Mouse (Mus musculus) liver, postnatal 0 days (tissue): ENCODE data around the gene Ambra1. TPM values are rescaled to one million over a fixed set of nuclear protein-coding genes. Genes with fewer than 3 reads are reported as not detected.
A peak's percentile ranks its signal among the peaks of the same experiment; 100 is the strongest.
"Not testable (repeated sequence)": the region's sequence is repeated elsewhere in the genome, so short reads cannot be mapped to it uniquely, and the experiment has no call there.

ENCODE experiments used
- ATAC-seq: fragments of 200-750 bp; cut with Nextera tagmentation; 2 replicates; pipeline ENCODE4 v1.8.0; 2017; ENCODE audit warnings: mild to moderate bottlenecking, moderate library complexity
- DNase-seq: peaks from one replicate; pipeline ENCODE4 v3.0.0-alpha.2; 2016
- H3K27ac ChIP-seq: fragments of 300-500 bp; sonication (generic); 2 replicates; pipeline ENCODE4 v1.5.1; 2014; ENCODE audit warnings: antibody characterized with exemption, moderate library complexity, mild to moderate bottlenecking, low read depth
- H3K27me3 ChIP-seq: fragments of 300-500 bp; sonication (generic); 2 replicates; pipeline ENCODE4 v1.6.1; 2014; ENCODE audit warnings: low read length, control low read depth, mixed read lengths; ENCODE audit not compliant: insufficient read depth
- H3K36me3 ChIP-seq: fragments of 300-500 bp; sonication (generic); replicated peaks from 2 replicates; pipeline ENCODE4 v1.6.1; 2014; ENCODE audit warnings: mild to moderate bottlenecking, control low read depth, low read length, moderate library complexity, mixed read lengths; ENCODE audit not compliant: insufficient read depth
- H3K4me1 ChIP-seq: fragments of 300-500 bp; sonication (generic); 2 replicates; pipeline ENCODE4 v1.6.1; 2014; ENCODE audit warnings: antibody characterized with exemption, mild to moderate bottlenecking, control low read depth; ENCODE audit not compliant: insufficient read depth
- H3K4me2 ChIP-seq: fragments of 300-500 bp; sonication (generic); 2 replicates; pipeline ENCODE4 v1.6.1; 2014; ENCODE audit warnings: low read depth, mild to moderate bottlenecking, low read length, moderate library complexity, mixed read lengths
- H3K4me3 ChIP-seq: fragments of 300-500 bp; sonication (generic); 2 replicates; pipeline ENCODE4 v1.5.1; 2014; ENCODE audit warnings: low read depth, low read length
- H3K9ac ChIP-seq: fragments of 300-500 bp; sonication (generic); replicated peaks from 2 replicates; pipeline ENCODE4 v1.6.1; 2014; ENCODE audit warnings: mild to moderate bottlenecking, moderate library complexity
- H3K9me3 ChIP-seq: fragments of 300-500 bp; sonication (generic); 2 replicates; pipeline ENCODE4 v1.6.1; 2016; ENCODE audit warnings: mild to moderate bottlenecking, control low read depth, low read length, mixed read lengths
- CTCF ChIP-seq: sonication (generic); IDR thresholded peaks from 2 replicates; pipeline ENCODE4 v1.5.1; 2016; ENCODE audit warnings: antibody characterized with exemption, low read depth
- EP300 ChIP-seq: IDR thresholded peaks from 2 replicates; pipeline ENCODE4 v1.6.1; 2016; ENCODE audit warnings: antibody characterized with exemption, low read depth, mild to moderate bottlenecking
- WGBS: fragments of 180-500 bp; shearing (Covaris S2); extraction: QIAGEN DNeasy Blood & Tissue Kit; methylation state at CpG from one replicate; pipeline ENCODE4 v1.1.7; 2014; ENCODE audit not compliant: insufficient replicate concordance; 5-methylcytosine and 5-hydroxymethylcytosine counted together
- polyA plus RNA-seq: library from polyadenylated mRNA; unstranded; fragments of >200 nt; fragmentation: Nextera tagmentation; extraction: Ambion mirVana; gene quantifications from 2 replicates; pipeline ENCODE4 v1.2.1, GENCODE M21; 2015

Gene Ambra1
- polyA plus RNA-seq, 1 experiment from 2014 or later: 3.5 TPM

DNA sequence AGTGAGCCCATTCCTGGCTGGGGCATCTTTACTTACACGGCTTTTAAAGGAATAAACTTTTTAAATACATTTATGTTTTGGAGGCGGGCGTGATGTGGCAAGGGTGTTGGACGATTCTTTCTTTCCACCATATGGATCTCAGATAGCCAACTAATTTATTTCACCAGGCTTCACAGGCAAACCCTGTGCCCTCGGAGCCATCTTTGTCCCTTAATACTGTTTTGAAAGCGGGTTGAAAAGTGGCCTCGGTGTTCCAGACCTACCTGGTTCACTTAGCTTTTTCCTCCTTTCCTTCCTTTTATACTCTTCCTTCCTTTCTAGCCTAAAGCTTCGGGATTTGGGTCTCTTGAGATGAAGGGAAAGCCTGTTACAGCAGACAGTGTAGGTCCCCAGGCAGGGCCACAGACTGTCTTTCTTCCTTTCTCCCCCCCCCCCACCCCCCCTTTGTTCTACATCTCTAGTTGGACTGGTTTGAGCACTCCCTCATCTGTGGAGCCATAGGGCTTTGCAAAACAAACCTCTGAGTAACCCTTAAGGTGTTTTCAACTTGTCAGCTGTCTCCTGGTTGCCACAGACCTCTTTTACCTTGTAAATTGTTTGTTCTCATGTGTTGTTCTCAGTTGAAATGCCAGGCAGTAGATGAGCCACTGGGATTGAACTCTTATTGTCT lies 18.5 kb upstream of the Ambra1 start:
- peak; percentile 33 for DNase-seq

DNA sequence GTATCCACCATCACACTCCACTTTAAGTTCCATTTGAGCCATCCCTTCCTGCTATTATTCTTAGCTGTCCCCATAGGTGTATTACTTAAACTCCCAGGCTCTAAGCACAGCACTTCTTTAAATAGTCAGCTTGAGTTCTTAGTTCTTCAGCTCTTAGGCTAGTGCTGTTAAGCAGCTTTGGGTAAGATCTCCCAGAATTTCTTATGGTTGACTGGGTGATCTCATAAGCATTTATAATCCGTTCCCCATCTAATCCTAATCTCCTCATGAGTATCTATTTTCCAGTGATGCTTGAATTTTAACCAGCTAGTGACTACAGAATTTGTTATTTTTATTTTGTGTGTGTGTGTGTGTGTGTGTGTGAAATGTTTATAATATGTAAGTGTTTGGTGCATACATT lies 15.0 kb upstream of the Ambra1 start:
- no peaks in the 10 kb centered on the region for H3K36me3 ChIP-seq
- DNase-seq: no peak
- no peak for ATAC-seq
- 73% methylated on average over 1 of the region's 1 CpGs for WGBS
- H3K9me3 ChIP-seq: no peaks in the 10 kb centered on the region
- H3K4me3 ChIP-seq: no peak overlapping the region
- no peak overlapping the region for H3K4me2 ChIP-seq
- no peak overlapping the region for H3K9ac ChIP-seq
- peaks cover 5% of the 10 kb centered on the region; the same call in 1 of the 2 replicates for H3K4me1 ChIP-seq
- no peaks in the 10 kb centered on the region for H3K27me3 ChIP-seq
- no peak overlapping the region for H3K27ac ChIP-seq
- TF ChIP-seq CTCF (no peak), EP300 (no peak)

More for the DNA sequence above, 18.5 kb upstream of the Ambra1 start:
- 2% methylated on average over 8 of the region's 8 CpGs for WGBS
- Histone ChIP-seq H3K27me3 (no peaks in the 10 kb centered on the region), H3K9me3 (no peaks in the 10 kb centered on the region), H3K4me2 (peak overlapping the region; percentile 75), H3K9ac (peak overlapping the region; percentile 98), H3K4me1 (peaks cover 12% of the 10 kb centered on the region), H3K27ac (peak overlapping the region; percentile 92), H3K36me3 (no peaks in the 10 kb centered on the region), H3K4me3 (peak overlapping the region; percentile 96)
- ATAC-seq: peak; percentile 14; the same call in 1 of the 2 replicates
- TF ChIP-seq CTCF: no peak
- no peak for TF ChIP-seq EP300

DNA sequence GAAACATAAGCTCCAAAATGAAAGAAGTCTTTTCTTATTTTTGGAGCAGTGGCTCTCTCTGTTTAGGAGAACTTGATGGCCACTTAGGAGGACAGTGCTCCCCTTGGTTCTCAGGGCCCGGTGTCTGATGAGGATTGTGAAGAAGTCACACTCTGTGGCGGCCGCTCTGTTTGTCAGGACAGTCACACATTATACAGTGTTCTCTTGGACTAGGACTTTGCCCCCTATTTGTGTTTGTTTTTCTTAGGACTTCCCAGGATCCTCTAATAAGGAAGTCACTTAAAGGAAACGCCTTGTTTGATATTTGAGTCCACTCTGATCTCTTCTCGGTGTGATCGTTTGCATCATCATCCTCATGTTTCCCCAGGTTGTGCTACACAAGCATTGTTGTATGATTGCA lies 11.7 kb upstream of the Ambra1 start:
- WGBS: 49% methylated on average over 6 of the region's 6 CpGs
- no peak overlapping the region for H3K9ac ChIP-seq
- DNase-seq: no peak
- no peaks in the 10 kb centered on the region for H3K9me3 ChIP-seq
- H3K27ac ChIP-seq: peak overlapping the region; percentile 68
- peak; percentile 89 for ATAC-seq
- H3K4me3 ChIP-seq: no peak overlapping the region
- H3K4me1 ChIP-seq: no peaks in the 10 kb centered on the region
- H3K36me3 ChIP-seq: peaks cover 4% of the 10 kb centered on the region; the same call in 1 of the 2 replicates
- peak overlapping the region; percentile 38; the same call in 1 of the 2 replicates for H3K4me2 ChIP-seq
- TF ChIP-seq EP300: peak; percentile 21; the same call in 1 of the 2 replicates
- no peak for TF ChIP-seq CTCF
- H3K27me3 ChIP-seq: no peaks in the 10 kb centered on the region

DNA sequence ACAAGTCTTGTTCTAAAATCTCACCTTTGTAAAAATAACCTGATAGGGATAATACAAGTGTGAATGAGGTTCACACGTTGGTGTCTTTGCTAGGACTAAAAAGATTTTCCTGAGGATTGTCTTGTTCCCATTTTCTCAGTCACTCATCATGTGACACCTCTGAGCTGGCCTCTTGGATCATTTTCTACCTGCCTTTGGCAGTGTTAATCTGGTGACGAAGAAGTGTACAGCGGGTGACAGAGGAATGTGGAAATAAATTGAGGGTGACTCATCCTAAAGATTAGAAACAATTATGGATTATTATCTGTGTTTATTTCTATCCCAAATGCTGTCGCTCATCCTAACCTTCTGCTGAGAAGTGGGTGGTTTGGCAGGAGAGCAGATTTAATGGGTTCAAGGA lies 6.6 kb upstream of the Ambra1 start:
- WGBS: 67% methylated on average over 4 of the region's 4 CpGs
- Histone ChIP-seq H3K27me3 (no peaks in the 10 kb centered on the region), H3K4me1 (no peaks in the 10 kb centered on the region), H3K36me3 (peaks cover 4% of the 10 kb centered on the region; the same call in 1 of the 2 replicates), H3K9ac (no peak overlapping the region), H3K4me3 (no peak overlapping the region), H3K4me2 (no peak overlapping the region), H3K27ac (no peak overlapping the region), H3K9me3 (no peaks in the 10 kb centered on the region)
- TF ChIP-seq CTCF (no peak), EP300 (no peak)
- DNase-seq: no peak
- no peak for ATAC-seq

DNA sequence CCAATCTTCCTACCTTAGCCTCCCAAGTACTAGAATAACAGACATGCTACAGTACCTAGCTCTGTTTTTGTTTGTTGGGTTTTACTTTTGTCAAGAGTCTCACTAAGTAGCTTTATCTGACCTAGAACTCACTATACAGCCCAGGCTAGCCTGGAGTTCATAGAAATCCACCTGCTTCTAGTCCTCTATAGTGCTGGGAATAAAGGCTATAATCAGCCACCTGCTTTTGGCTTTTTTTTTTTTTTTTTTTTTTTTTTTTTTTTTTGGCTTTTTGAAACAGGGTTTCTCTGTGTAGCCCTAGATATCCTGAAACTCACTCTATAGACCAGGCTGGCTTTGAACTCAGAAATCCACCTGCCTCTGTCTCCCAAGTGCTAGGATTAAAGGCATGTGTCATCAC lies 6.0 kb upstream of the Ambra1 start:
- Histone ChIP-seq H3K27me3 (no peaks in the 10 kb centered on the region), H3K9ac (no peak overlapping the region), H3K9me3 (no peaks in the 10 kb centered on the region), H3K4me2 (no peak overlapping the region), H3K27ac (no peak overlapping the region), H3K36me3 (peaks cover 4% of the 10 kb centered on the region; the same call in 1 of the 2 replicates), H3K4me1 (no peaks in the 10 kb centered on the region), H3K4me3 (no peak overlapping the region)
- no peak for TF ChIP-seq EP300
- TF ChIP-seq CTCF: no peak
- DNase-seq (no peak), ATAC-seq (no peak)

DNA sequence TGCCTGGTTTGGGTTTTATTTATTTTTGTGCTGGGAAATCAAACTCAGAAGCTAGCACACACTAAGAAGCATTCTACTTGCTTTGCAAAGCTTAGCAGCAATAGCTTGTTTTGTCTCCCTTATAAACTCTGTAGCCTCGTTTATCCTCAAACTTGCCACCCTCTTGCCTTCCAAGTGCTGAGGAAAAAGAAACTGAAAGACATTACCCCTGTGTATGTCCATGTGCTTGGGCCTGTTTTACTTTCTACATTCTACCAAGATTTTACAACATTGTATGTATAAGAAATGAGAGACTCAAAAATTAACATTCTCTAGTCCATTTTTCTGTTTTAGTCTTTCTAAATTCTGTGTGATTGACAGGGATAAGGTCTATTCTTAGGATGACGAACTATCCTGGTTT lies 5.2 kb upstream of the Ambra1 start:
- Histone ChIP-seq H3K9me3 (no peaks in the 10 kb centered on the region), H3K4me3 (no peak overlapping the region), H3K4me1 (no peaks in the 10 kb centered on the region), H3K9ac (no peak overlapping the region), H3K27me3 (no peaks in the 10 kb centered on the region), H3K27ac (peak overlapping the region; percentile 34; the same call in 1 of the 2 replicates), H3K36me3 (peaks cover 4% of the 10 kb centered on the region; the same call in 1 of the 2 replicates), H3K4me2 (0 out of 2 replicates have a peak overlapping the region, but pooled peaks have one; percentile 13)
- 46% methylated on average over 2 of the region's 2 CpGs for WGBS
- ATAC-seq: no peak
- DNase-seq: no peak
- no peak for TF ChIP-seq EP300

DNA sequence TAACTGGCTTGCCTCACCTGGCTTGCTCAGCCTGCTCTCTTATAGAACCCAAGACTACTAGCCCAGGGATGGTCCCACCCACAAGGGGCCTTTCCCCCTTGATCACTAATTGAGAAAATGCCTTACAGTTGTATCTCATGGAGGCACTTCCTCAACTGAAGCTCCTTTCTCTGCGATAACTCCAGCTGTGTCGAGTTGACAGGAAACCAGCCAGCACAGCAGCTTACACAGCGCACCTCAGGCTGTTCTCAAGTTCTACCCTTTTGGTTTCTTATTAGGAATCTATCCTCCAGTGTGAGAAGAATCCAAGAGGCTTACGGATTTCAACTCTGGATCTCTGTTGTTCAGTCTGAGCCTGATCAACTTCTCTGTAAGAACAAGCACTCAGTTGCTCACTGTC lies 4.5 kb upstream of the Ambra1 start:
- WGBS: 22% methylated on average over 4 of the region's 4 CpGs
- ATAC-seq, H3K36me3 ChIP-seq, H3K4me1 ChIP-seq, H3K9ac ChIP-seq, DNase-seq, H3K27me3 ChIP-seq, H3K9me3 ChIP-seq, H3K4me3 ChIP-seq, H3K4me2 ChIP-seq: not testable (repeated sequence)
- H3K27ac ChIP-seq: peak overlapping the region; percentile 64; the same call in 1 of the 2 replicates
